Comparison of ENCODE assay signal across 10 mouse cellular contexts in the genomic region with DNA sequence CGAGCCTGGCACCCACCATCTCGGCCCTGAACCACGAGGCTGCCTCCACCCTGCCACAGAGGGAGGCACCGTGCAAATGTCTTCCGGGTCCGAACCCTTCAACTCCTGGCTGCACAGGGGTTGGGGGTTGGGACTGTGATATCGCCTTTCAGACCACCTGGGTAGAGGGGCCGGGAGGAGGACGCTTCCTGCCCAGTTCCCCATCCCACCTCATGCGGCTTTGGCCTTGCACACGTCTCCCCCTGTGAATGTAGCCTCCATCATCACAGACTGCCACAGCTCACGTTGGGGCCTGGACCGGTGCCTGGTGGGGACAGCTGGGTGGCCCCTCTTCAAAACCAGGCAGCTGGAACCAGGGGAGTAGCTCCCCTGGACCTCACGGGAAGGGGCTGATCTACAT. TPM values are rescaled to one million over a fixed set of nuclear protein-coding genes. Genes with fewer than 3 reads are reported as not detected.
A peak's percentile ranks its signal among the peaks of the same experiment; 100 is the strongest.
DNase-seq lines count a peak whose midpoint lies in the region; ATAC-seq and TF ChIP-seq lines count a peak whose summit lies in the region.
"Had no signal": no experiment of that assay in that cellular context is flagged by ENCODE, and none has a peak within 500 bp of the region (broad histone marks: within the 10 kb centered on the region; RNA-seq: fewer than 3 reads in every experiment).

No protein-coding gene starts in this region.

- DNase-seq in heart, postnatal 0 days (ENCODE audit: low spot score) = no peak
- DNase-seq in heart, postnatal 4 days = no peak
- peak; percentile 44 for DNase-seq in ZHBTc4 (ENCODE audit: low read depth, low spot score)
- peak; percentile 48 for DNase-seq in embryonic facial prominence, embryonic 14.5 days (ENCODE audit: low spot score)
- peak; percentile 32 for DNase-seq in limb, embryonic 14.5 days (ENCODE audit: low spot score)
- DNase-seq in adipocyte (ENCODE audit: low spot score) = no peak
- DNase-seq: liver, embryonic 13.5 days had no signal

- peak overlapping the region; percentile 60; the same call in 1 of the 2 replicates for H3K4me2 ChIP-seq in heart, postnatal 0 days (ENCODE audit: low read depth, low read length)
- H3K4me2 ChIP-seq in embryonic facial prominence, embryonic 14.5 days (ENCODE audit: low read depth, low read length) = peak overlapping the region; percentile 51
- H3K4me2 ChIP-seq in limb, embryonic 14.5 days (replicated peaks; ENCODE audit: low read depth, low read length, severe bottlenecking) = peak overlapping the region; percentile 50
- H3K4me2 ChIP-seq: liver, embryonic 13.5 days had no signal

- no peaks in the 10 kb centered on the region for H3K9me3 ChIP-seq in heart, postnatal 0 days (replicated peaks; ENCODE audit: control insufficient read depth, low read length)
- H3K9me3 ChIP-seq in embryonic facial prominence, embryonic 14.5 days (ENCODE audit: control insufficient read depth, low read length) = no peaks in the 10 kb centered on the region
- H3K9me3 ChIP-seq in limb, embryonic 14.5 days (ENCODE audit: control insufficient read depth, low read length) = no peaks in the 10 kb centered on the region
- H3K9me3 ChIP-seq: liver, embryonic 13.5 days had no signal

- H3K36me3 ChIP-seq in heart, postnatal 0 days (replicated peaks; ENCODE audit: control insufficient read depth, insufficient read depth, low read length) = no peaks in the 10 kb centered on the region
- H3K36me3 ChIP-seq in embryonic facial prominence, embryonic 14.5 days (ENCODE audit: control insufficient read depth, insufficient read depth, low read length) = no peaks in the 10 kb centered on the region
- peaks cover 7% of the 10 kb centered on the region; the same call in 1 of the 2 replicates for H3K36me3 ChIP-seq in limb, embryonic 14.5 days (ENCODE audit: control insufficient read depth, insufficient read depth, low read length)
- H3K36me3 ChIP-seq: liver, embryonic 13.5 days had no signal

- no peak overlapping the region for H3K9ac ChIP-seq in heart, postnatal 0 days (replicated peaks; ENCODE audit: low read depth, low read length)
- peak overlapping the region; percentile 50 for H3K9ac ChIP-seq in embryonic facial prominence, embryonic 14.5 days (ENCODE audit: low read depth, low read length)
- peak overlapping the region; percentile 52 for H3K9ac ChIP-seq in limb, embryonic 14.5 days (ENCODE audit: low read depth, low read length, severe bottlenecking)
- H3K9ac ChIP-seq: liver, embryonic 13.5 days had no signal

- no peaks in the 10 kb centered on the region for H3K27me3 ChIP-seq in heart, postnatal 0 days (ENCODE audit: control insufficient read depth, insufficient read depth, low read length)
- no peaks in the 10 kb centered on the region for H3K27me3 ChIP-seq in embryonic facial prominence, embryonic 14.5 days (replicated peaks; ENCODE audit: control insufficient read depth, insufficient read depth, low read length)
- H3K27me3 ChIP-seq in limb, embryonic 14.5 days (ENCODE audit: control insufficient read depth, insufficient read depth, low read length) = no peaks in the 10 kb centered on the region

- H3K4me1 ChIP-seq in heart, postnatal 0 days (ENCODE audit: control insufficient read depth, insufficient read depth) = peaks cover 41% of the 10 kb centered on the region
- H3K4me1 ChIP-seq in embryonic facial prominence, embryonic 14.5 days (ENCODE audit: control insufficient read depth, insufficient read depth, low read length) = peaks cover 11% of the 10 kb centered on the region
- peaks cover 19% of the 10 kb centered on the region for H3K4me1 ChIP-seq in limb, embryonic 14.5 days (ENCODE audit: control insufficient read depth, insufficient read depth, low read length)

- 53% methylated on average over 14 of the region's 14 CpGs for WGBS in heart, postnatal 0 days
- 12% methylated on average over 14 of the region's 14 CpGs for WGBS in embryonic facial prominence, embryonic 14.5 days
- 25% methylated on average over 14 of the region's 14 CpGs for WGBS in limb, embryonic 14.5 days

- TF ChIP-seq CTCF in heart, postnatal 0 days (IDR thresholded peaks at IDR 0.05; ENCODE audit: low read depth) = no peak

- TF ChIP-seq POLR2A in limb, embryonic 14.5 days (IDR thresholded peaks at IDR 0.05; ENCODE audit: borderline replicate concordance, extremely low read depth, insufficient read depth, insufficient read length) = no peak

- TF ChIP-seq EP300 in heart, postnatal 0 days (IDR thresholded peaks at IDR 0.05; ENCODE audit: low read depth) = no peak

- H3K27ac ChIP-seq in heart, postnatal 0 days (ENCODE audit: low read depth) = no peak overlapping the region
- H3K27ac ChIP-seq in embryonic facial prominence, embryonic 14.5 days (replicated peaks; ENCODE audit: low read depth, low read length) = peak overlapping the region; percentile 48; the same call in 1 of the 2 replicates
- H3K27ac ChIP-seq in limb, embryonic 14.5 days (replicated peaks; ENCODE audit: low read depth, low read length) = peak overlapping the region; percentile 48; the same call in 1 of the 2 replicates
- H3K27ac ChIP-seq: liver, embryonic 13.5 days had no signal

- no peak for ATAC-seq in heart, postnatal 0 days (ENCODE audit: insufficient read depth, low read depth)
- ATAC-seq in embryonic facial prominence, embryonic 14.5 days (ENCODE audit: low read depth) = no peak
- no peak for ATAC-seq in limb, embryonic 14.5 days (ENCODE audit: low FRiP score, low read depth)
- no peak for ATAC-seq in monocyte, adult 5-6 weeks (replicated peaks; ENCODE audit: insufficient number of reproducible peaks, low FRiP score, low TSS enrichment, poor library complexity, severe bottlenecking)
- no peak for ATAC-seq in megakaryocyte-erythroid progenitor cell, adult 5-6 weeks (replicated peaks; ENCODE audit: low FRiP score, low TSS enrichment, poor library complexity, severe bottlenecking)

- H3K4me3 ChIP-seq in heart, postnatal 0 days (ENCODE audit: low read depth, low read length) = no peak overlapping the region
- peak overlapping the region; percentile 28 for H3K4me3 ChIP-seq in embryonic facial prominence, embryonic 14.5 days (ENCODE audit: low read depth, low read length)
- peak overlapping the region; percentile 18 for H3K4me3 ChIP-seq in limb, embryonic 14.5 days (replicated peaks; ENCODE audit: low read length)
- H3K4me3 ChIP-seq: liver, embryonic 13.5 days had no signal

RNA-seq across cellular contexts. Expression of a gene that starts 16.9 kb away (rescaled TPM):
- total RNA-seq in heart, postnatal 0 days (2014; rRNA removed; ENCODE audit: low replicate concordance) = 7.4 and 13.6 TPM in 2 replicates
- polyA plus RNA-seq in heart, postnatal 0 days (2015; fragmentation: Nextera tagmentation; extraction: Ambion mirVana) = 3.2 and 3.4 TPM in 2 replicates
- 1 to 10 TPM; 6.9 TPM for total RNA-seq in heart, postnatal 4 days (2021)
- polyA plus RNA-seq in embryonic facial prominence, embryonic 14.5 days (2014; fragmentation: Nextera tagmentation; extraction: Ambion mirVana) = 8.1 and 9.3 TPM in 2 replicates
- polyA plus RNA-seq in limb, embryonic 14.5 days (2012; rRNA removed) = 21.0 and 23.8 TPM in 2 replicates
- polyA plus RNA-seq in limb, embryonic 14.5 days (2014; fragmentation: Nextera tagmentation; extraction: Ambion mirVana) = 5.6 and 8.3 TPM in 2 replicates
- total RNA-seq in monocyte, adult 5-6 weeks (2017) = 2.1 TPM in 1 of 3 replicates, not detected in the others
- 0.28 and 3.0 TPM in 2 replicates for total RNA-seq in megakaryocyte-erythroid progenitor cell, adult 5-6 weeks (2014; fragmentation: Nextera tagmentation)
- total RNA-seq in megakaryocyte-erythroid progenitor cell, adult 5-6 weeks (2017) = 0.14 and 0.15 TPM in 2 replicates
- total RNA-seq: granulocyte monocyte progenitor cell, adult 5-6 weeks had no signal

RNA-seq across cellular contexts. Expression of a gene that starts 41.3 kb away (rescaled TPM):
- total RNA-seq in heart, postnatal 0 days (2014; rRNA removed; ENCODE audit: low replicate concordance) = 19.2 and 29.4 TPM in 2 replicates
- 41.1 and 42.7 TPM in 2 replicates for polyA plus RNA-seq in heart, postnatal 0 days (2015; fragmentation: Nextera tagmentation; extraction: Ambion mirVana)
- total RNA-seq in heart, postnatal 4 days (2021) = 10 to 100 TPM; 78.3 to 83.0 TPM
- polyA plus RNA-seq in embryonic facial prominence, embryonic 14.5 days (2014; fragmentation: Nextera tagmentation; extraction: Ambion mirVana) = 46.0 and 49.6 TPM in 2 replicates
- 76.6 and 80.0 TPM in 2 replicates for polyA plus RNA-seq in limb, embryonic 14.5 days (2012; rRNA removed)
- polyA plus RNA-seq in limb, embryonic 14.5 days (2014; fragmentation: Nextera tagmentation; extraction: Ambion mirVana) = 59.6 and 67.5 TPM in 2 replicates
- total RNA-seq in monocyte, adult 5-6 weeks (2017) = not detected in 3 replicates
- total RNA-seq in megakaryocyte-erythroid progenitor cell, adult 5-6 weeks (2014; fragmentation: Nextera tagmentation) = not detected in 2 replicates
- not detected in 2 replicates for total RNA-seq in megakaryocyte-erythroid progenitor cell, adult 5-6 weeks (2017)
- total RNA-seq: granulocyte monocyte progenitor cell, adult 5-6 weeks had no signal

RNA-seq across cellular contexts. Expression of a gene that starts 57.5 kb away (rescaled TPM):
- 4.6 and 38.7 TPM in 2 replicates for total RNA-seq in heart, postnatal 0 days (2014; rRNA removed; ENCODE audit: low replicate concordance)
- polyA plus RNA-seq in heart, postnatal 0 days (2015; fragmentation: Nextera tagmentation; extraction: Ambion mirVana) = 11.7 and 13.2 TPM in 2 replicates
- 1 to 10 TPM; 9.3 to 9.8 TPM for total RNA-seq in heart, postnatal 4 days (2021)
- polyA plus RNA-seq in embryonic facial prominence, embryonic 14.5 days (2014; fragmentation: Nextera tagmentation; extraction: Ambion mirVana) = 0.79 and 1.3 TPM in 2 replicates
- not detected in 2 replicates for polyA plus RNA-seq in limb, embryonic 14.5 days (2012; rRNA removed)
- polyA plus RNA-seq in limb, embryonic 14.5 days (2014; fragmentation: Nextera tagmentation; extraction: Ambion mirVana) = 0.43 and 0.48 TPM in 2 replicates
- total RNA-seq in monocyte, adult 5-6 weeks (2017) = not detected in 3 replicates
- total RNA-seq in megakaryocyte-erythroid progenitor cell, adult 5-6 weeks (2014; fragmentation: Nextera tagmentation) = not detected in 2 replicates
- not detected in 2 replicates for total RNA-seq in megakaryocyte-erythroid progenitor cell, adult 5-6 weeks (2017)
- total RNA-seq: granulocyte monocyte progenitor cell, adult 5-6 weeks had no signal
- polyA plus RNA-seq: liver, embryonic 13.5 days had no signal

Comparison
In these comparisons a context has a peak if more than half of its experiments do, and no peak if none do; other contexts are left out.
1. DNase-seq: peak in ZHBTc4 (single experiment), embryonic facial prominence, embryonic 14.5 days (single experiment) and limb, embryonic 14.5 days (single experiment); none in heart, postnatal 0 days (single experiment), heart, postnatal 4 days (single experiment) and adipocyte (single experiment).
2. RNA of a gene that starts 41.3 kb away (total RNA-seq): 78.3 to 83.0 TPM in heart, postnatal 4 days and 19.2 to 29.4 TPM in heart, postnatal 0 days; not detected in monocyte, adult 5-6 weeks and not detected in megakaryocyte-erythroid progenitor cell, adult 5-6 weeks; every median in the first group is over 10 times any median in the second.
3. Peak in every context shown above with its lines, with median percentiles within 50 percentile points of each other: H3K4me2 ChIP-seq.